Comparison of ENCODE assay signal across 17 mouse cellular contexts in genomic region chr3:55743885-55744284, GRCm38 (mm10). TPM values are rescaled to one million over a fixed set of nuclear protein-coding genes. Genes with fewer than 3 reads are reported as not detected.
DNase-seq lines count a peak whose midpoint lies in the region; ATAC-seq and TF ChIP-seq lines count a peak whose summit lies in the region.
"Had no signal": no experiment of that assay in that cellular context is flagged by ENCODE, and none has a peak within 500 bp of the region (broad histone marks: within the 10 kb centered on the region; RNA-seq: fewer than 3 reads in every experiment).

No protein-coding gene starts in this region.

- peaks cover 35% of the 10 kb centered on the region for H3K27me3 ChIP-seq in forebrain, embryonic 13.5 days
- H3K27me3 ChIP-seq in liver, embryonic 11.5 days (replicated peaks; ENCODE audit: control insufficient read depth, insufficient read depth, low read length), result no peaks in the 10 kb centered on the region
- H3K27me3 ChIP-seq: liver, embryonic 13.5 days; neural tube, embryonic 13.5 days had no signal

- H3K4me1 ChIP-seq in forebrain, embryonic 13.5 days, result peaks cover 15% of the 10 kb centered on the region
- H3K4me1 ChIP-seq in liver, embryonic 11.5 days (replicated peaks; ENCODE audit: control insufficient read depth, insufficient read depth, low read length), result no peaks in the 10 kb centered on the region
- H3K4me1 ChIP-seq: liver, embryonic 13.5 days had no signal

- H3K36me3 ChIP-seq in forebrain, embryonic 13.5 days (ENCODE audit: poor library complexity, severe bottlenecking), result no peaks in the 10 kb centered on the region
- no peaks in the 10 kb centered on the region for H3K36me3 ChIP-seq in liver, embryonic 11.5 days (ENCODE audit: control insufficient read depth, insufficient read depth, low read length)
- H3K36me3 ChIP-seq: liver, embryonic 13.5 days; neural tube, embryonic 13.5 days had no signal

- H3K9ac ChIP-seq in forebrain, embryonic 13.5 days, result no peak overlapping the region
- no peak overlapping the region for H3K9ac ChIP-seq in liver, embryonic 11.5 days (ENCODE audit: low read depth, low read length)
- H3K9ac ChIP-seq: liver, embryonic 13.5 days; neural tube, embryonic 13.5 days had no signal

- DNase-seq in layer of hippocampus, adult 2 months (ENCODE audit: low spot score in 2 of 2), result no peak
- no peak for DNase-seq in layer of hippocampus, postnatal 25 days (ENCODE audit: extremely low spot score in 1 of 2, low spot score in 1 of 2)
- peak; percentile 6 to 29 for DNase-seq in thymus, postnatal 36 days
- no peak for DNase-seq in liver, embryonic 11.5 days (ENCODE audit: low spot score)
- DNase-seq in adrenal gland, adult 18-20 months (ENCODE audit: low spot score in 2 of 2), result no peak
- DNase-seq: adrenal gland, postnatal 14 days; cerebellum, adult 8-10 months; kidney, postnatal 4 days; layer of hippocampus, postnatal 36 days; left cerebral cortex, postnatal 4 days; liver, embryonic 13.5 days; right cerebral cortex, postnatal 4 days had no signal

- H3K4me2 ChIP-seq in forebrain, embryonic 13.5 days, result no peak overlapping the region
- H3K4me2 ChIP-seq in liver, embryonic 11.5 days, result no peak overlapping the region
- H3K4me2 ChIP-seq: liver, embryonic 13.5 days; neural tube, embryonic 13.5 days had no signal

- TF ChIP-seq CTCF in layer of hippocampus, adult 2 months (conservative IDR thresholded peaks at IDR 0.05), result no peak

- H3K4me3 ChIP-seq in layer of hippocampus, adult 2 months, result no peak overlapping the region
- no peak overlapping the region for H3K4me3 ChIP-seq in forebrain, embryonic 13.5 days
- no peak overlapping the region for H3K4me3 ChIP-seq in liver, embryonic 11.5 days (ENCODE audit: low read depth, low read length)
- H3K4me3 ChIP-seq: liver, embryonic 13.5 days; neural tube, embryonic 13.5 days had no signal

- ATAC-seq in granulocyte monocyte progenitor cell, adult 5-6 weeks (replicated peaks; ENCODE audit: poor library complexity, severe bottlenecking), result peak; percentile 88
- ATAC-seq in megakaryocyte progenitor cell, adult 5-6 weeks (replicated peaks; ENCODE audit: poor library complexity), result peak; percentile 87
- ATAC-seq in forebrain, embryonic 13.5 days, result no peak
- no peak for ATAC-seq in liver, embryonic 11.5 days (replicated peaks; ENCODE audit: low FRiP score)
- ATAC-seq: intestine, embryonic 16.5 days had no signal

- H3K9me3 ChIP-seq in forebrain, embryonic 13.5 days (replicated peaks), result no peaks in the 10 kb centered on the region
- no peaks in the 10 kb centered on the region for H3K9me3 ChIP-seq in liver, embryonic 11.5 days (ENCODE audit: control insufficient read depth, low read length)
- H3K9me3 ChIP-seq: liver, embryonic 13.5 days; neural tube, embryonic 13.5 days had no signal

- WGBS in forebrain, embryonic 13.5 days, result 90% methylated on average over 5 of the region's 5 CpGs
- 80% methylated on average over 5 of the region's 5 CpGs for WGBS in liver, embryonic 11.5 days

- peak overlapping the region; percentile 46 for H3K27ac ChIP-seq in layer of hippocampus, adult 2 months
- H3K27ac ChIP-seq in forebrain, embryonic 13.5 days, result no peak overlapping the region
- no peak overlapping the region for H3K27ac ChIP-seq in liver, embryonic 11.5 days (ENCODE audit: low read depth, low read length)
- H3K27ac ChIP-seq: liver, embryonic 13.5 days had no signal

RNA-seq across cellular contexts. Expression of gene Mab21l1, which starts 38.4 kb away (rescaled TPM):
- total RNA-seq in layer of hippocampus, adult 2 months (2021), result under 1 TPM; 0.64 to 0.77 TPM
- under 1 TPM; 0.44 to 0.75 TPM for total RNA-seq in layer of hippocampus, postnatal 25 days (2021)
- not detected in 2 replicates for total RNA-seq in granulocyte monocyte progenitor cell, adult 5-6 weeks (2014; fragmentation: Nextera tagmentation)
- total RNA-seq in granulocyte monocyte progenitor cell, adult 5-6 weeks (2017), result 0.10 TPM in 1 of 2 replicates, not detected in the other
- not detected in 2 replicates for total RNA-seq in megakaryocyte progenitor cell, adult 5-6 weeks (2015)
- not detected in 2 replicates for total RNA-seq in megakaryocyte progenitor cell, adult 5-6 weeks (2017)
- 16.1 and 42.0 TPM in 2 replicates for polyA plus RNA-seq in forebrain, embryonic 13.5 days (2015; fragmentation: Nextera tagmentation; extraction: Ambion mirVana)
- polyA plus RNA-seq in liver, embryonic 11.5 days (2014; fragmentation: Nextera tagmentation; extraction: Ambion mirVana), result 1.7 and 1.8 TPM in 2 replicates
- 1 to 10 TPM in 1 of 2 experiments, under 1 TPM in 1; 0.99 to 1.2 TPM for total RNA-seq in adrenal gland, adult 18-20 months (2021)

Comparison
In these comparisons a context has a peak if more than half of its experiments do, and no peak if none do; other contexts are left out.
1. DNase-seq: peak in thymus, postnatal 36 days (2 of 2); none in layer of hippocampus, adult 2 months (0 of 2), layer of hippocampus, postnatal 25 days (0 of 2), liver, embryonic 11.5 days (single experiment) and adrenal gland, adult 18-20 months (0 of 2).
2. ATAC-seq: peak in granulocyte monocyte progenitor cell, adult 5-6 weeks (single experiment) and megakaryocyte progenitor cell, adult 5-6 weeks (single experiment); none in forebrain, embryonic 13.5 days (single experiment) and liver, embryonic 11.5 days (single experiment).